Mouse (Mus musculus): ENCODE measurements at regions not wholly inside any gene's neighbourhood (a gene's known extent, or its start where the extent isn't known, plus 50 kb on each side); places are given as distances from the start of the nearest gene placed in this dataset.

GRCm38 (mm10) chr13:34416603-34417002, 71.6 kb upstream of the Slc22a23 start:
- TF ChIP-seq POLR2A (IDR thresholded peaks at IDR 0.05; ENCODE audit: borderline replicate concordance, insufficient read depth, low read length) (no peak), CTCF (IDR thresholded peaks at IDR 0.05; ENCODE audit: borderline replicate concordance, insufficient read depth, low read depth, low read length) (no peak)

All from cerebellum, adult 2 months (tissue).